Mouse (Mus musculus): Measurements from ENCODE around the gene Fbn1.

The Fbn1 gene

DNA sequence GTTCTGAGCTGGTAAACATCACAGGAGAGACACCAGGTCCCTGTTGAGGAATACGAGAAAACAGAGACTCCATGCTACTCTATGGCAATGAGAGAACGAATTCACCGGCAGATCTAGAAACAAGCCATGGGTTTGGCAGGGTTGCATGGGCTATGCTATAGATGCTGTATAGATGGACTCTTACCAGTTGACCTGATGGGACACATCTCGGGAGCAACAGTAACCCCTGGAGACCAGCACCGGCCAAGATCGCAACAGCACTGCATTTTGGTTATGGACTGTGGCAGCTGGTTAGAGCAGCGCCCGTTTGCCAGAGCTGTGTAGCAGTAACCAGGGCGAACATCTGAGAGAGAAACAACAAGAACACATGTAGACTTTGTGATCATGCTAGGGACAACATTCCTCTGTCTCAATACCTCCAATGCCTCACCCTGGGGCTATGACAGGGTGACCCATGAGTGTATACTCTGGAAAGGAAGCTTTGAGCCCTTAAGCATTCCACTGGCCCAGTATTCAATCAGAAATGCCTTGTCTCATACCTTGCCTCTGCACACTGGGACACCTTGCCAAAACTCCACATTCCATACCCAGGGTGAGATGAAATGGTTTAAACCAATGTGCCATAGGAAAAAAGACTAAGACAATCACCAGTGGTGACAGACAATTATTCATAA lies 113.2 kb downstream of the Fbn1 start:
- no peak for DNase-seq (ENCODE audit: extremely low read depth, low read depth, low spot score)

DNA sequence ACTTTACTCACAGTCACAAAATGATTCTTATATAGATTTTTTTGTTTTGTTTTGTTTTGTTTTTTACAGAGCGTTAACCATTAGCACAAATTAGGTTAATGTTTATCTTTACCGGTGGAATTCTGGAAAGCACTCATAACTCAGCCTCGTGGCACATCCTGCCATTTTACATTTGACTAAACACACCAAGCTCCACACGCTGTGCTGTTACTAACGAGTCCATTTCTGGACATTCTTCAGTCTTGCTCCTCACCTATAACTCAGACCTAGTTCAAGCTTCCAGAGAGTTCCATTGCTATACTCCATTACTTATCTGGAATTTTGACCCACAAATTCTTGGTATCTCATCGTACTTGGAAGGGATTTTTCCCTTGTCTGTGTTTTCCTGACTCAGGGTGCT lies 116.2 kb downstream of the Fbn1 start:
- no peak for DNase-seq (ENCODE audit: extremely low read depth, low read depth, low spot score)

DNA sequence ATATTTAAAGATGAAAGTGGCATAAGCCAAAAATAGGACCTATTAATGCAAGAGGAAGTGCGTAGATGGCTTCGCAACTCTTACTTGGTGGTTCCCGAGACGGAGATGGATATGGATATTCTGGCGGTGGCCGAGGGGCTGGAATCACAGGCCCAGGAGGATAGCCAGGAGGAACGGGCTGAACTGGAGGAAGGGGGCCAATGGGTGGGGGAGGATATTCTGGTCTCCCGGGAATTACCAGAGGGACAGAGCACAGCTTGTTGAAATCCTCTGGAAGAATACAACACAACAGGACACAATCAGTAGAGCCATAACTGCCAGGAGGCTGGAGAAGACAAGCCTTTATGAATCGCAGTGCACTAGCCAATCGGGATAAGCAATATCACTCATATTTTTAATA lies 118.0 kb downstream of the Fbn1 start:
- DNase-seq (ENCODE audit: extremely low read depth, low read depth, low spot score): no peak

DNA sequence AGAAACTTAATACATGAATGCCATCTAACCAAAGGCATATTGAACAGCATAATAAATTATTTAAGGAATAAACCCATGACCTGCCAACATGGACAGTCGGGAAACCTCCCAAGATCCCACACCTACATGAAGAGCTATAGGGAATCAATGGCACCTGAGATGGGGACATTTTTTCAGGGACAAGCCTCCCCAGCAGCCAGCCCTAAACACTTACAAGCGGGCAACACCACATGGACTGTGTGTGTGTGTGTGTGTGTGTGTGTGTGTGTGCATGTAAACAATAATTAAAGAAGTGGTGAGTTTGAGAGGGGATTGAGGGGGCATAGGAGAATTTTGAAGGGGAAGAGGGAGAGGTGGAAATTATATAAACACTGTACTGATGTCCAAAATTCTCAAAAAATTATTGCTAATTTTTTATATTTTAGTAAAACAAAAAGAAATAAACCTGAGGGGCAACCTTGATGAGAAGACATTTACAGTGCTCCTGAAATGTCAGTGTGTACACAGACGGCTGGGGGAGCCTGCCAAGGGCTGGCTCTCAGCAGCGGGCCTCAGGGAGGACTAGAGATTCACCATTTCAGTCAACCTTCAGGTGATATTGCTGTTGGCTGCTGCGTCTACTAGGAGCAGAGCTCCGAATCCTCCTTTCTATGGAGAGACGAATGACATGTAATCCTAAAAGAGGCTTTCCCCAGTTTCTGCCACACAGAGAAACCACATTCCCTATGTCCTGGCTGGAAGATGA lies 121.4 kb downstream of the Fbn1 start:
- no peak for DNase-seq (ENCODE audit: extremely low read depth, low read depth, low spot score)

DNA sequence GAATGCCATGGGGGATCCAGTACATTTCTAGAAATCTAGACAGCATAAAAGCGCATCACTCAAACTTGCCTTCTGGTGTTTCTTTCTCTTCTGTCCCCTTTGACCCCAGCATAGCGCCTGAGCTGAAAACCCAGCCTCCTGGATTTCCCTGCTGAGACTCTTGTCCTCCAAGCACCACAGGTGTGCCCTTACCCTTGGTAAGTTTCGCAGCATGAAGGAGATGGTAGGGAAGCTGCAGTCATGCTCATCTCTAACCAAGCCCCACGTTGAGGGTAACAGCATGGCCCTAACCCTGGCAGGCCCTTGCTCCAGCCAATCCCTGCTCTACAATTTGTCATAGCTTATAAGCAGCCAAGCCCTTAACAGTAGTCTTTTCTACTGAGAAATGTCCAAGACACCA lies 122.9 kb downstream of the Fbn1 start:
- DNase-seq (ENCODE audit: extremely low read depth, low read depth, low spot score): no peak

DNA sequence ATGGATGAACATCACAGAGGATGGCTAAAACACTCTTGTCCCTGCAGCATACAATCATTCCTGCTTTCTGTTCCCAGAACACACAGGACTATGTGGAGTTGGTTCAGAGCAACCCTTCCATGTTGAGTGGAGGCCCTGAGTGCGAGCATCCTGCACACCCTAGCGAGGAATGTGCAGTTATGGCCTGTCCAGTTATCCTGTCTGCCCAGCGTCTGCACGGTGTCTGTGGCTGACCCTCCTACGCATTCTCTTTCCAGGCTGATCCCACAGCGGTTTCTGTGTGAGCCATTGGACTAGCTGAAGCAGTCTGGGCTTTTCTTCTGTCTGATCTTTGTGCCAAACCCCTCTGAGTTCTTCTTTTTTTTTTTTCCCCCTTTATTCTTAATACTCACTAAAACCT lies 123.4 kb downstream of the Fbn1 start:
- DNase-seq (ENCODE audit: extremely low read depth, low read depth, low spot score): no peak

DNA sequence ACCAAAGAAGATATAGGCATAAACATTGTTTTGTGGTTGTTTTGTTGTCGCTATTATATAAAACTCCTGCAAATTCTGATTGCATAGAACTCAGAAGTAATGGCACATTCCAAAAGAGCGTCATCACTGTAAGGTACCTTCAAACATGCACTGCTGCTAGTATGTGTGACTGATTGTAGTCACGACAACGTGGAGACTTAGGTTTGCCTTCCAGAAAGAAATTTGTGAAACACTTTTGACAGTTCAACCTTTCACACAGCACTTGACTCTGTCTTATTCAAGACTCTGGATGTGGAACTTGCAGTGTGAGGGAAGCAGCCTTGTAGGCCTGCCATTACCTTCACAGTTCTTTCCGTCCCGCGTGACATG lies 124.5 kb downstream of the Fbn1 start:
- DNase-seq (ENCODE audit: extremely low read depth, low read depth, low spot score): no peak

DNA sequence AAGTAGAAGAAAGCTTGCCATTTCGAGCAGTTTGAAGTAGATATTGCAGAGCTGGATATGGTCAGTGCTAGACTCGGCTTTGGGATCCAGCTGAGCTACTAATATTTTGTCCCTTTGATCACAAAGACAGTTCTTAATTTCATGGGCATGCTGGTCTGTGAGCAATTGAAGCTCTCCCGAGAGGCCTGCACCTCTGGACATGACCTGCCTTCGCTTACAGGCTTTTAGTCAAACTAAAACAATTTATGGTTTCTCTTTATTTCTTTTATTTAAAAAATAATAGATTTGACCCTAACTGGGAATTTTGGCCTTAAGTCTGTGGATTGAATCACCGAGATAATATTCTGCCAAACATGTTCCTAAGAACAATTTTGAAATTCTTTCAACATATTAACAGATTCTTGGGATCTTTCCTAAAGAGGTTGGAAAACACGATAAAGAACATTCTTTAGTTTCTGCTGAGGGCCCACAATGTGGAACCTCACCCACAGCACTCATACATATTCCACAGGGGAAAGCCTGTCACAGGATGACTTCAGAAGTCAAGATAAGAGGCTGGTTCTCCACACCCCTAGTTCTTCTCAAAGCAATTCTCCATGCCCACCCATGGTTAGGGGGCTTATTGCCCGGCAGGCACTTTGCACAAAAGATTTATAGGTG lies 125.0 kb downstream of the Fbn1 start:
- DNase-seq (ENCODE audit: extremely low read depth, low read depth, low spot score): no peak

DNA sequence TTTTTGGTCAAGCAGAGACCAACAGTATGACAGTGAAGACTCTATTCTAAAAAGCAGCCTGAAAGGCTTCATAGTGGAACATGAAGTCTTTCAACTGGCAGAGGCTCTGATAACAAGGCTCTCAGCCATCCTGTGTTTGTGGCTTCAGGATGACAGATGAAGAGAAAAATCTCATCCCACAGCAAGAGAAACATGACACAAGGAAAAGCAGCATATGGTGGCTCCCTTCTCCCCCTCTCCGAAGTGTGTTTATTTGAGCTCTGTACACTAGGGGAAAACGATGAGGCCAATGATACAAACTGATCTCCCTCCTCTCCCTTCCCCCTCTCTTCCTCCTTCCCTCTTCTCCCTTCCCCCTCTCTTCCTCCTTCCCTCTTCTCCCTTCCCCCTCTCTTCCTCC lies 127.7 kb downstream of the Fbn1 start:
- DNase-seq (ENCODE audit: extremely low read depth, low read depth, low spot score): no peak

DNA sequence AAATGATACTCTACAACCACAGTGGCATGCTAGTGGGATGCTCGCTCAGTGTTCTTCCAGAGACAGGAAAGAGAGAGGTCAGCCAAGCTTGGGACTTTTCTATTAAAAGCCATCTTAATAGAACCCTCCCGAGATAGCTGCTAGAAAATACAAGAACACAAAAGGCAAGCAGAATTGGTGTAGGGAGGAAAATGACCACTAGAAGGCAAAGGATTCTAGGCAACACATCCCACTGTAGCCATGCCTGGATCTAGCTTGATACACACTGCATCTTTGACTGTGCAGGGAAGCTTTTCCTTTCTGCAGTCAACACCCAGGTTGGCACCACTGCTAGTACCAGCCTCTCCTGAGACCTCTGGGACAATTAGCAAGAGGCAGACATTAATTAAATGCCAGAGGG lies 128.6 kb downstream of the Fbn1 start:
- DNase-seq (ENCODE audit: extremely low read depth, low read depth, low spot score): no peak

DNA sequence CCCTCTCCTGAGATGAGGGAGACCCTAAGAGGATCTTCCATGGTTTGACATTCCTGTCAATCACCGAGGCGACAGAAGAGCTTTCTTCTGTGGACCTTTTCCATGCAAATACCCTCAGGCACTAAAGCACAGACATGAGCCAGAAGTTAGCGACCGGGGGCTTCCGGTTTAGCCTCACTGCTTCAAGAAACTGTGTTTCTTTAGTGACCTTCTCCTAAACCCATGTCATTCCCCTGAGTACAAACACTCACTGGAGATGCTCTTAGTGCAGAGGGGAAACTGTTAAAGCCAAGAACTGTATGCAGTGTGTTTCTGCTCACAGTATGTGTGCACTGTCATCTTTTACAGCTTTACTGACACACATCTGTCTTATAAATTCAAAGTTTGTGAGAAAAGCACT lies 131.9 kb downstream of the Fbn1 start:
- no peak for DNase-seq (ENCODE audit: extremely low read depth, low read depth, low spot score)

DNA sequence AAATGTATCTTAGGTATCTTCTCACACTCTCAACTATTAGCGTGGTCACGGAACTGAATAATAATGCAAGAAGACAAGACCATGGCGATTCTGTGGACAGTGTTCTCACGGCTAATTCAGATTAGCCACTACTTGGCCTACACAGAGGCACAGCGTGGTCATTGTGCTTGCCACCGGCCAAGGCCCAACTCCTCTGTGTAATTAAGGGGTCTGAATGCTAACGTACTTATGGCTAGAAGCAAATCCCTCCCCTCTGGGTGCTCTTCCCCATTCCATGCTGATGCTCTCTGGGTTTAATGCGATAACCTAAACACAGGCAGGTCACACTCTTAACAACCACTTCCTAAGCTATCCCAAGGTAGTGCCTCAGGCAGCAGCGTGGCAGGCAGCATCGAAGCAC lies 132.5 kb downstream of the Fbn1 start:
- DNase-seq (ENCODE audit: extremely low read depth, low read depth, low spot score): no peak

DNA sequence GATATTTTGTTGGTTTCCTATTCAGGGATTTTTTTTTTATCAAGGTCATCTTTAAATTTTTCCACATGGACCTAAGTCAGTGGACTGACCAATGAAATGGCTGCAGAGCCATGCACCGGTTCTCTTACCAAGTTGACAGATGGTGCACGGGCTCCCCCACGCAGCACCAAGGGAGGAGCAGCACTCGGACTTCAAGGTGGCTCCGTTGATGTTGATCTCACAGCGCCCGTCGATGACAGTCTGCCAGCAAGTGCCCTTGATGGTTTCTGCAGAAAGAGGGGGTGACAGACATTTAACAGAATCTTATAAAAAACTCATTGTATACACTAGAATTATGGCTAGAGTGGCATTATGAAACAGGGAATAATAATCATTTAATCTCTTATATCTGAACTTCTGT lies 138.1 kb downstream of the Fbn1 start:
- DNase-seq (ENCODE audit: extremely low read depth, low read depth, low spot score): no peak

DNA sequence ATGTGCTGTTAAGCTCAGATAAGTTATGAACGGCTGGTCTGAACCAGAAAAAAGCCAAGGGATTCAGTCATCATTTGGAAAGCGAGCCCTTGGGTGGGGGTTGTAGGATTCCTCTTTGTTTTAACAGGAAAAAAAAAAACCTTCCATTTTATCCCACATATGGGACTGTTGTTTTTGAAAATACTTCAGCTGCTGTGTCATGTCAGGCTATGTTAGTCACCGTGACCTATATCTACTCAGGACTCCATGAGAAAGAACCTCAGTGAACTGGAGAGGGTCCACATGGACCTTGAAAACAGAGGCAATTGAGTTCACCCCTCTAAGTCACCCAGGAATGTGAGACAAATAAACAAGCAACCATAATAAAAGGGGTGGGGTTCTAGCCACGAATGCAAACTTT lies 139.2 kb downstream of the Fbn1 start:
- DNase-seq (ENCODE audit: extremely low read depth, low read depth, low spot score): no peak

DNA sequence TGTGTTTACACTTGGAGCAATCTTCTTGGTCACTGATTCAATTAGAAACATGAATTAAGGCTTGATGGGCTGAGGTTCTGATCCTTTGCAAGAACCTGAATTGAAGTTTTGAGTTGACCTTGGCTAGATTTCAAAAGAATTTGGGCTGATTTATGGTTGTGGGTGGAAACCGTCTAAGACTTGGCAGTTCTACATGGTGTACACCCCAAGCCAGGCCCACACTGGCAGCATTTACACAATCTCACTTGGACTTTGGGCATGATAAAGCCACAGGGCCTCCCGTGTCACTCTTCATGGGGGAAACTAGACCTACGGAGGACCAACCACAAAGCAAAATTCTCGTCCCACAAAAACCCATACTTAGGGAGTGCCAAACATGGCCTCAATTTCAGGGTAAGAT lies 146.1 kb downstream of the Fbn1 start:
- DNase-seq (ENCODE audit: extremely low read depth, low read depth, low spot score): peak; percentile 36

DNA sequence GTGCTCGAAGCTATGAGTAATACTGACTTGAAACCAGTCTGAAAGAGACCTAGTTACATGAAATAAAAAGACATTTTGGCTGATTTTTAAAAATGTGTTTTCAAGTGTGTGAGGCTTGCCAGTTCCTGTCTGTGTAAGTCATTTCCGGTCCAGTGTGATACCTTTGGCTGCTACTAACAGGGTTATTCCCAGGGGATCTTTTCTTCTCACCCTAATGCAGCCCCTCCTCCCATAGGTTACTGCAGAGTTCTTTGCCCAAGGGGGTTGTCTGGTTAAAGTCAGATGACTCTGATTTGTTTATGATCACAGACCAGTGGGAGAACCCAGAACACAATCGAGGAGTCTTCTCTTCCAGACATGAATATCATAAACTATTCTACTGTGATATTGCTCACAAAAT lies 151.3 kb downstream of the Fbn1 start:
- DNase-seq (ENCODE audit: extremely low read depth, low read depth, low spot score): no peak

DNA sequence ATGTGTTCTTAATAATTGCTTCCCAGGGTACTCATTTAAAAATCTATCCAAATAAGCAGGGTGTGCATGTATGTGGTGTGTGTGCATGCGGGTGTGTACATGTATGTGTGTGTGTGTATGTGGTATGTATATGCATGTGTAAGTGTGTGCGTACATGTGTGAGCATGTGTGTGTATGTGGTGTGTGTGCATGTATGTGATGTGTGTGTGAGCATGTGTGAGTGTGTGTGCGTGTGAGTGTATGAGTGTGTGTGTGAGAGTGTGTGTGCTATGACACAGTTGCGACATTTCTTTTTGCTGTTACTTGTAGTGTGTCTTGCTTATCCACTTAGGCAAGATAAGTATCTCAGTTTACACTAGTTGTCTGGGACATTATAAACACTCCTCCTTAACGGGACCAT lies 151.7 kb downstream of the Fbn1 start:
- no peak for DNase-seq (ENCODE audit: extremely low read depth, low read depth, low spot score)

DNA sequence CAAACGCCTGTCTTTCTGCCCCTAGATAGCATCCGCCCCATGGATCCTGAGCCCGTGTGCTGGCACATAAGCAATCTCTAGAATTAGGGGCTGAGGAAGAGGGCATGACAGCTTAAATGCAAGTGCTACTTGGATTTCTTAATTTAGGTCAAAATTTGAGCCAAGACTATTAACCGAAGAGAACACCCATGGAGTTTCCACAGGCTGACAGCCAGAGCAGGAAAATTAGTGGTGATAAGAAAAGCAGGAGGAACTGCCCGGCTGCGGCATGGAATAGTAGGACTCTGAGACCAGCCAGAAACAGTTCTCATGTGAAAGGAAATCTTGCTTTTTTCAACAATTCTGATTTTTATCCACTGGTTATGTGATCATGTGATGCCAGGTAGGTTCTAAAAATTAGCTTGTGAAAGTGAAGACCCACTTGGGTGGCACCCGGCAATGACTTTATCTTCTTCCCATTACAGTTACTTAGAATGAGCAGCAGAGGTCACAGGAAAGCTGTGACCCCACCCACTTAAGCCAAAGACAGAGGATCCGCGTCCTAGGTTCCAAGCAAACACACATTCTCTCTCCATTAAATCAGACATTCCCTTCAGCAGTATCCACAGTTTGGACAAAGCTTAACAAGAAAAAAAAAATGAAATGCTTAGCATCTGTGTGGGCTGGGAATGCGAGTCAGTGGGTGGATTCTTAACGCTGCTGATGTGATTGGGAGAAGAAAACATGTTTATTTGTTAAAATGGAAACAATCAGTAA lies 152.4 kb downstream of the Fbn1 start:
- no peak for DNase-seq (ENCODE audit: extremely low read depth, low read depth, low spot score)

DNA sequence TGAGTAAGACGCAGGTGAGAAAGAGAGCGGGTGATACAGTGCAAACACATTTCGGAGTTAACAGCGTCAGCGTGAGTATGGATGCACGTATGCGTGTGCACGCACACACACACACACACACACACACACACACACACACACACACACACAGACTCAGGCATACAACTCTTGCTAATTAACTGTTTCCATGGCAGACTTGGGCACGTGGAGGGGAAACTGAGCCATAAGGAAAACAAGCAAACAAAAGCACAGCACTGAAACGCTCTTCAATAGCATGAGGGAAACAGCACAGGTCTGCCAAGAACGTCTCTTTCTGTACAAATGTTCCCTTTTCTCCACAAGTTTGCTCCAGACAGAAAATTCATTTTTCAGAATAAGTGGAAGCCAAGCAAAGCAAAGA lies 153.2 kb downstream of the Fbn1 start:
- no peak for DNase-seq (ENCODE audit: extremely low read depth, low read depth, low spot score)

DNA sequence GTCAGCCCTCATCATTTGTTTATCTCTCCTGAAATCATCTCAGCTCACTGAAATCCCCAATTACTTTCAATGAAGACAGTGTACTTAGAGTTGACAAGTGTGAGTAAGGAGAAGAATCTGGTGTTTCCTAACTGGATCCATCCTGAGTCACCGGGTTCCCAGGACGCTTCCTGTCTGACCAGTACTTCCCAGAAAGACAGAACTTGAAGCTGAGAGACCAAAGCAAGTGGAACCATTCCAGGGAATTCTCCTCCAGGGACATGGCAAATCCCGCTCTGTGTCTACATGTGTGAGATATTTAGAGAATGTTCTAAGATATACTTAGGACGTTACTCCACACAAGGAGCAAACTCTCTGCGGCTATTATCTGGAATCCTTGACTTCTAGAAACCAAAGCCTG lies 158.6 kb downstream of the Fbn1 start:
- DNase-seq (ENCODE audit: extremely low read depth, low read depth, low spot score): no peak

DNA sequence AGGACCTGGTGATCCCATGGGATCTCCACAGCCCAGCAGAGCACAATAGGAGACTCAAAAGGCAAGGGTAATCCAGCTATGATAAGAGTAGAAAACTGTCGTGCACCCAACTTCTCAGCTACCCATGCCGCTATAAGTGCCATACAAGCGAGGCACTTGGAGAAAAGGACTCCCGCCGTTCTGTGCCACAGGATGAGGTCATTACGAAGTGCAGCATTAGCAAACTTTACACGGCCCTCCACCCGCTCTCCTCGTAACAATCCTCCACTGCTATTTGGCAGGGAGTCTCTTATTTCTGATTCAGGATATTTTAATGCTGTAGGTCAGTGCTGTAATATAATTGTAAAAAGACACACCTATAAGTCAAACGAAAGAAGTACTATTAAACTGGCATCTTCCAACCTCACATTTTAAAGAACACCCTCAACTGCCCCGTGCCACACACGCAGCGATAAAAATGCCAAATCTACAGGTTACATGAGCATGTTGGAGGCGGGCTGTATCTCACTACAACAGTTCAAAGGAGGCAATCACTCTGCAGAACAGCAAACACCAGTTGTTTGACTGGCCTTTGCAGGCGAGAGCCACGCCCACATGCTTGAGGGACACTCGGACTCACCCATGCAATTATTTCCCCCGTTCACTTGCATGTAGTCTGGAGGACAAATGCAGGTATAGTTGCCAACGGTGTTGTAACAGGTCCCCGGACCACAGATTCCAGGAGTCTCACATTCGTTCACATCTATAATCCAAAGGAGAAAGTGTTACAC lies 165.4 kb downstream of the Fbn1 start:
- DNase-seq (ENCODE audit: extremely low read depth, low read depth, low spot score): no peak
